In the genomic region with DNA sequence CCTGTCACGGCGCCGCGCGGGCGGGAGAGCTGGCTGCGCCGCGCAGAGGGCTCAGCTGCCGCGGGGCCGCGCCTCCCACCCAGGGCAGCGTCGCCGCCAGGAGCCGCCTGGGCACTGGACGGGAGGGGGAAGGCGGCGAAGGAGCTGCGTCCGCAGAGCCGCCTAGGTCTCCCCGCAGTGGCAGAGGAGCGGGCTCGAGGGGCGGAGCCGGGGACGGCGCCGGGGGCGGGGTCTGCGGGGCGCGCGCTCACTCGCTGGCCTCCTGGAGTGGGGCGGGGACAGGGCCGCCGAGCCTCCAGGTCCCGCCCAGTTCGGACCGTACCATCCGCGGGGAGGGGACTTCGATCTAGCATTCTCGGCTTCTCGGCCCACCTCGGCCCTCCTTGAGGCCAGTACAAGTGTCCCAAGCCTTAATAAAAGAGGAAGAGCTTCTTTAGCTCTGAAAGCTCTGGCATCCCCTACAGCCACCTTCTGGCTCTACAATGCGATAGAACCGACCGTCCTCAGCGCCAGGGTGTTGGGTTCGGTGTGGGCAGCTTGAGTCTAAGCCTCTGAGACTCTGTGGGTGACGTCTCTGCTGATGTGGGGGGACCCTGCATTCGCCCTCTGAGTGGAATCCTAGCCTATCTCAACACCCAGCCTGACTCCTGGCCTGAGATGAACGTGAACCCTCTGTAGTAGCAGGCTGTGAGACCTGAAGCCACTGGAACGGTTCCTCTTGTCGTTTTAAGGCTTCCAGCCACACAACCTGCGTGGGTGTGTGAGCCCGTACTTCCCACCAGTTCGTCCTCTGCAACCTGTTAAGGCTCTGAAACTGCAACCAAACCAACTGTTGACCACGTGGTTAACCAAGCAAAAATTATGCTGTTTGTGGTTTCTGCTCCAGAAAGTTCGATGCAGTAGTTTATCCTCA, we compare ENCODE assay signal across 8 mouse cellular contexts. TPM values are rescaled to one million over a fixed set of nuclear protein-coding genes. Genes with fewer than 3 reads are reported as not detected.
DNase-seq lines count a peak whose midpoint lies in the region; ATAC-seq and TF ChIP-seq lines count a peak whose summit lies in the region.

Gene Atp8a1, minus strand, starts transcription at position 182 of the 913 bp plus-strand sequence.

- 1% methylated on average over 48 of the region's 64 CpGs for WGBS in forebrain, embryonic 14.5 days
- under 1% methylated on average over 57 of the region's 64 CpGs for WGBS in large intestine, adult 2 months
- WGBS in liver, embryonic 16.5 days (ENCODE audit: insufficient replicate concordance): under 1% methylated on average over 53 of the region's 64 CpGs
- 2% methylated on average over 56 of the region's 64 CpGs for WGBS in neural tube, embryonic 12.5 days
- WGBS in stomach, postnatal 0 days: under 1% methylated on average over 57 of the region's 64 CpGs

- TF ChIP-seq CTCF in ES-Bruce4 (IDR thresholded peaks at IDR 0.05; ENCODE audit: low read depth, low read length): no peak
- TF ChIP-seq CTCF in stomach, postnatal 0 days (IDR thresholded peaks at IDR 0.05; ENCODE audit: low read depth): peak; percentile 31

- intact Hi-C loops in heart, postnatal 14 days (cut with DNase I): loop anchor here (2.0 to 5.0 kb wide), 4 partner anchors 50 to 165 kb away; no protein-coding TSS in a partner anchor

- H3K36me3 ChIP-seq in ES-Bruce4 (ENCODE audit: control insufficient read depth, insufficient read depth, low read length, poor library complexity, severe bottlenecking): no peaks in the 10 kb centered on the region
- H3K36me3 ChIP-seq in forebrain, embryonic 14.5 days (ENCODE audit: control insufficient read depth, insufficient read depth, low read length): no peaks in the 10 kb centered on the region
- H3K36me3 ChIP-seq in liver, embryonic 16.5 days (ENCODE audit: control insufficient read depth, insufficient read depth): no peaks in the 10 kb centered on the region
- no peaks in the 10 kb centered on the region for H3K36me3 ChIP-seq in neural tube, embryonic 12.5 days
- no peaks in the 10 kb centered on the region for H3K36me3 ChIP-seq in stomach, postnatal 0 days (ENCODE audit: control insufficient read depth, insufficient read depth, low read length)

- ATAC-seq in forebrain, embryonic 14.5 days: peak; percentile 96
- peak; percentile 92 for ATAC-seq in liver, embryonic 16.5 days (ENCODE audit: low read depth)
- ATAC-seq in neural tube, embryonic 12.5 days (ENCODE audit: low FRiP score, low read depth): peak; percentile 95
- peak; percentile 98 for ATAC-seq in stomach, postnatal 0 days (ENCODE audit: low FRiP score, low TSS enrichment)

- peak; percentile 100 for DNase-seq in cerebellum, adult 11 months
- DNase-seq in forebrain, embryonic 14.5 days (ENCODE audit: low spot score): peak; percentile 98
- peak; percentile 99 to 100 for DNase-seq in heart, postnatal 14 days
- DNase-seq in large intestine, adult 2 months (ENCODE audit: low read depth, low spot score): peak; percentile 85
- peak; percentile 99 for DNase-seq in stomach, postnatal 0 days (ENCODE audit: low spot score)

- no peak for TF ChIP-seq POLR2A in ES-Bruce4 (IDR thresholded peaks at IDR 0.05; ENCODE audit: insufficient read depth, low read length)

- H3K4me2 ChIP-seq in forebrain, embryonic 14.5 days (ENCODE audit: low read length): peak within 1 kb of the TSS; percentile 62
- H3K4me2 ChIP-seq in liver, embryonic 16.5 days (ENCODE audit: low read depth, low read length): peak within 1 kb of the TSS; percentile 98
- peak within 1 kb of the TSS; percentile 72 for H3K4me2 ChIP-seq in neural tube, embryonic 12.5 days (replicated peaks)
- peak within 1 kb of the TSS; percentile 95 for H3K4me2 ChIP-seq in stomach, postnatal 0 days (replicated peaks; ENCODE audit: low read depth)

- H3K27me3 ChIP-seq in ES-Bruce4 (ENCODE audit: control insufficient read depth, insufficient read depth, low read length, poor library complexity, severe bottlenecking): no peaks in the 10 kb centered on the region
- no peaks in the 10 kb centered on the region for H3K27me3 ChIP-seq in forebrain, embryonic 14.5 days (replicated peaks; ENCODE audit: control insufficient read depth, insufficient read depth, low read length)
- no peaks in the 10 kb centered on the region for H3K27me3 ChIP-seq in liver, embryonic 16.5 days (ENCODE audit: control insufficient read depth, insufficient read depth, low read depth, low read length)
- no peaks in the 10 kb centered on the region for H3K27me3 ChIP-seq in neural tube, embryonic 12.5 days (replicated peaks)
- H3K27me3 ChIP-seq in stomach, postnatal 0 days (ENCODE audit: control insufficient read depth, insufficient read depth, low read length): no peaks in the 10 kb centered on the region

- H3K9me3 ChIP-seq in ES-Bruce4 (replicated peaks; ENCODE audit: control insufficient read depth, insufficient read depth, low read length, poor library complexity, severe bottlenecking): no peaks in the 10 kb centered on the region
- no peaks in the 10 kb centered on the region for H3K9me3 ChIP-seq in forebrain, embryonic 14.5 days (replicated peaks; ENCODE audit: control insufficient read depth, low read length)
- no peaks in the 10 kb centered on the region for H3K9me3 ChIP-seq in liver, embryonic 16.5 days (replicated peaks; ENCODE audit: control insufficient read depth, low read length)
- no peaks in the 10 kb centered on the region for H3K9me3 ChIP-seq in neural tube, embryonic 12.5 days
- H3K9me3 ChIP-seq in stomach, postnatal 0 days (ENCODE audit: control insufficient read depth, low read length): no peaks in the 10 kb centered on the region

- H3K4me3 ChIP-seq in ES-Bruce4 (ENCODE audit: low read depth, low read length): peak within 1 kb of the TSS; percentile 95
- H3K4me3 ChIP-seq in forebrain, embryonic 14.5 days (ENCODE audit: low read depth, low read length): peak within 1 kb of the TSS; percentile 81
- H3K4me3 ChIP-seq in liver, embryonic 16.5 days (ENCODE audit: low read depth, low read length): peak within 1 kb of the TSS; percentile 95
- peak within 1 kb of the TSS; percentile 87 for H3K4me3 ChIP-seq in neural tube, embryonic 12.5 days
- peak within 1 kb of the TSS; percentile 75 for H3K4me3 ChIP-seq in stomach, postnatal 0 days (ENCODE audit: low read depth, low read length)

- H3K27ac ChIP-seq in ES-Bruce4 (ENCODE audit: insufficient read depth, low read length): no peak within 1 kb of the TSS
- H3K27ac ChIP-seq in forebrain, embryonic 14.5 days (ENCODE audit: low read depth, low read length): peak within 1 kb of the TSS; percentile 84
- peak within 1 kb of the TSS; percentile 91 for H3K27ac ChIP-seq in liver, embryonic 16.5 days (ENCODE audit: low read length)
- peak within 1 kb of the TSS; percentile 70 for H3K27ac ChIP-seq in neural tube, embryonic 12.5 days
- H3K27ac ChIP-seq in stomach, postnatal 0 days (replicated peaks): peak within 1 kb of the TSS; percentile 79

- H3K9ac ChIP-seq in ES-Bruce4 (ENCODE audit: low read depth, poor library complexity, severe bottlenecking): peak within 1 kb of the TSS; percentile 14
- H3K9ac ChIP-seq in forebrain, embryonic 14.5 days (ENCODE audit: low read length): peak within 1 kb of the TSS; percentile 84
- peak within 1 kb of the TSS; percentile 92 for H3K9ac ChIP-seq in liver, embryonic 16.5 days (ENCODE audit: low read depth, low read length)
- H3K9ac ChIP-seq in neural tube, embryonic 12.5 days: peak within 1 kb of the TSS; percentile 85
- peak within 1 kb of the TSS; percentile 70 for H3K9ac ChIP-seq in stomach, postnatal 0 days (ENCODE audit: low read length)

- no peaks in the 10 kb centered on the region for H3K4me1 ChIP-seq in ES-Bruce4 (ENCODE audit: control insufficient read depth, insufficient read depth, low read length)
- peaks cover 21% of the 10 kb centered on the region for H3K4me1 ChIP-seq in forebrain, embryonic 14.5 days (ENCODE audit: control insufficient read depth, insufficient read depth, low read length)
- peaks cover 38% of the 10 kb centered on the region for H3K4me1 ChIP-seq in liver, embryonic 16.5 days (ENCODE audit: control insufficient read depth, low read depth, low read length)
- peaks cover 35% of the 10 kb centered on the region for H3K4me1 ChIP-seq in neural tube, embryonic 12.5 days
- no peaks in the 10 kb centered on the region for H3K4me1 ChIP-seq in stomach, postnatal 0 days (replicated peaks; ENCODE audit: control insufficient read depth, insufficient read depth)

- no peak for TF ChIP-seq EP300 in ES-Bruce4 (IDR thresholded peaks at IDR 0.05; ENCODE audit: insufficient read depth, low read depth, low read length)
- no peak for TF ChIP-seq EP300 in stomach, postnatal 0 days (optimal IDR thresholded peaks at IDR 0.05)

RNA-seq across cellular contexts. Expression of gene Atp8a1, which starts in this region (rescaled TPM):
- polyA plus RNA-seq in ES-Bruce4 (2011; ENCODE audit: insufficient read depth, insufficient read length, low read depth, missing spikeins): 15.5 and 20.6 TPM in 2 replicates
- polyA plus RNA-seq in forebrain, embryonic 14.5 days (2014; fragmentation: Nextera tagmentation; extraction: Ambion mirVana): 24.2 and 30.2 TPM in 2 replicates
- total RNA-seq in heart, postnatal 14 days (2021): 10 to 100 TPM; 17.2 to 19.6 TPM
- polyA plus RNA-seq in large intestine, adult 2 months (2012; rRNA removed): 2.6 and 9.4 TPM in 2 replicates
- polyA plus RNA-seq in liver, embryonic 16.5 days (2015; fragmentation: Nextera tagmentation; extraction: Ambion mirVana): 40.9 and 48.4 TPM in 2 replicates
- polyA plus RNA-seq in neural tube, embryonic 12.5 days (2016; fragmentation: Nextera tagmentation; extraction: Ambion mirVana): 34.7 and 35.7 TPM in 2 replicates
- polyA plus RNA-seq in stomach, postnatal 0 days (2015; fragmentation: Nextera tagmentation; extraction: Ambion mirVana): 3.3 and 4.2 TPM in 2 replicates

Comparison
In these comparisons a context has a peak if more than half of its experiments do, and no peak if none do; other contexts are left out.
1. H3K9ac ChIP-seq: peak in every context shown above with its lines; median percentile 92 in liver, embryonic 16.5 days; 85 in neural tube, embryonic 12.5 days; 84 in forebrain, embryonic 14.5 days; 70 in stomach, postnatal 0 days; 14 in ES-Bruce4.